Mouse (Mus musculus): Measurements from ENCODE around the gene N4bp2l1.
"Not testable (repeated sequence)": the region's sequence is repeated elsewhere in the genome, so short reads cannot be mapped to it uniquely, and the experiment has no call there.

Gene N4bp2l1

DNA sequence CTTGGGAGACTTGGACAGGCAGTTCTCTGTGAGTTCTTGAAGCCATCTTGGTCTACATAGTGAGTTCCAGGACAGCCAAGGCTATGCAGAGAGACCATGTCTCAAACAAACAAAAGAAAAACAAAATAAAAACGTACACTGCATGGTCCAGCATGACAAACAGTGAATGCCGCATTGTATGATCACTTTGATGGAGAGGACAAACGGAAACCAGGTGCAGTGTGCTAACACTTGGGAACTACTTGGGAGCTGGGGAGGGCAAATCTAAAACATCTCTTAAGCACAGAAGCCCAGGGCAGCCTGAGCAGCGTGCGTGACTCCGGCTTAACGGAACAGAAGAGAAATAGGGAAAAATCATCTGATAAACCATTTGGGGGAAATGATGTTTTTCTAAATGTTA, at the start of gene N4bp2l1:
TSS of gene N4bp2l1 (minus strand) at position 101 of the 400 bp plus-strand sequence.
- no peak for DNase-seq

DNA sequence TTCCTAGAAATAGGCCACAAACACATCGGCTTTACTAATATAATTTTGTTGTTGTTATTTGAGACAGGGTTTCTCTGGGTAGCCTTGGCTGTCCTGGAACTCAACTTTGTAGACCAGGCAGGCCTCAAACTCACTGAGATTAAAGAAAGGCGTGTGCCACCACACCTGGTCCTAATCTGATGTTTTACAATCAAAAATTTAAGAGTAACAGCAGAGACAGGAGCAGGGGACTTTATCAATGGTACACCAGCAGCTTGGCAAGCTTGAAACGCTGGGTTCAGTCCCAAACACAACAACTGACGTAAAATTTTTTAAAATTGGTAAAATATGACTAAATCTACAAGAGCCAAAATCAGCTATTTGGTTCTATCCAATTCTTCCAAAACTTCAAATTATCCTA, 47.9 kb upstream of the N4bp2l1 start:
- DNase-seq = no peak

DNA sequence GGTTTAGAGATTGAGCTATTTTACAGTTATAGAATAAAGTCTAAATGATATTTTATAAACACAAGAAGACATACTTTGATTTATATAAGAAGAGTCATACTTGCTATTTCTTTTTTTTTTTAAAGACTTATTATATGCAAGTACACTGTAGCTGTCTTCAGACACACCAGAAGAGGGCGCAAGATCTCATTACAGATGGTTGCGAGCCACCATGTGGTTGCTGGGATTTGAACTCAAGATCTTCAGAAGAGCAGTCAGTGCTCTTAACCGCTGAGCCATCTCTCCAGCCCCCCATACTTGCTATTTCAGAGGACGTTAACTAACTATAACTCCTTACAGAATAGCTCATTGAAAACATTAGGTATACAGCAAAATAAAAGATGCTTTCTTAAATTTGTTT, 46.4 kb upstream of the N4bp2l1 start:
- DNase-seq = not testable (repeated sequence)

DNA sequence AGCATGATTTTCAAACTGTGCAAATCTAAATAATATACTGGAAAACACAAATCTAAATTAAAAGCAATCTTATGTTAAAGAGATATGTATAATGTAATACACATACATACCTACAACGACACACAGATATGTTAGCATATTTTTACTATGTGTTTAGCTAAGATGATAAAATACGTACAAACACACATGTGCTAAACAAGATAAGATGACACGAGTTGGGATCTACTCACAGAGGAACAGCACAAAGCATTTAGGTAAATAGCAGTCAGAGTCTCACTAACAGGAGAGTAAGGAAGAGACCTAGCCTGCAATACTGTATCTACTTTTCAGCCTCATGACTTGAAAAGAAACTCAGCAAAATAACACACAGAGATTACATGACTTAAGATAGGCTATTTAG, 44.5 kb upstream of the N4bp2l1 start:
- no peak for DNase-seq

DNA sequence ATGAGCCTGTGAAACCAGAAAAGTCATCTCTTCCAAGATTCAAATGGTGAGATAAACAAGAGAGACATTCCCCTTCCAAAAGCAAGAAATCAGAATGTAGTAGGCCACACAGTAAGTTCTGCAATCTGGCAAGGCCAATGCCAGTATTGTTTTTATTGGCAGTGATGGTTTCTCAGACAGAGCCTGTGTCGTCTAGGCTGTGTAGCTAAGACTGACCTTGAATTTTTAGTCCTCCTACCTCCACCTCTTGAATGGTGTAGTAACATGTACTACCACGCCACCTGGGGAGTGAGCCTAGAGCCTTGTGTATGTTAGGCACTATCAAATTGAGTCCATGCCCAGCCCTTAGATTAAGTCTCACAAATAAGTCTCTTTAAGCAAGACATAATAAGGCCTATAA, 32.7 kb upstream of the N4bp2l1 start:
- DNase-seq = no peak

DNA sequence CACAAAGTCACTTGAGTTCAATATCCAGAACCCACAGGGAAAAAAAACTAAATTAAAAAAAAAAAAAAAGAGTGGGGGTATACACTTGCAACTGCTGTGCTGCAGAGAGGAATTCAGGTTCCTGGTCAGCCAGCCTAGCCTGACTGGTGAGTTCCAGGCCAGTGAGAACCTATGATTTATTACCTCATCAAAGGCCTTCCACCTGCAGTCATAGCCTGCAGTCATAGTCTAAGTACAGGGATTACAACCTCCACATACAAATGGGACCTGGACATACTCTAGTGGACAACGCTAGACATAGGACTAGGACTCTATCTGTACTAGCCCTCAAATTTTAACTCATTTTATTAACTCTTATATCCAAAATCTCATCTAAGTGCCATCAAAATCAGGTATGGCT, 32.3 kb upstream of the N4bp2l1 start:
- DNase-seq = no peak

DNA sequence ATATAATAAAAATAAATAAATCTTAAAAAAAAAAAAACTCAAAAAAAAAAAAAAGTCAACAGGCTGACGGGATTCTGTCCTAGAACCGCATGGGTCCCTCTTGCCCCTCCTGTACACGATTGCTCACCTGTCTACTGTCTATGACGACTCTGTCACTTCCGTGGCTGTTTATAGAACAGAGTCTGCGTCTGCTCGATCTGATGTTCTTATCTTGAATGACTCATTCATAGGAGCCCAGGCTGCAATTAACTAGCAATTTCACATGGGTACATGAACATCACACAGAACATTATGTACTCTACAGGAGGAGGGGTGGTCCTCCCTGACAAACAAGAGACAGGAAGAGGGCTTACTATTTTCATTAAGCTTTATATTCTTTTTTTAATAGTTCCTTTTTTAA, 28.5 kb upstream of the N4bp2l1 start:
- no peak for DNase-seq

- DNase-seq = no peak
Observed at GRCm38 (mm10) chr5:150622792-150623191, 25.8 kb upstream of the N4bp2l1 start.

DNA sequence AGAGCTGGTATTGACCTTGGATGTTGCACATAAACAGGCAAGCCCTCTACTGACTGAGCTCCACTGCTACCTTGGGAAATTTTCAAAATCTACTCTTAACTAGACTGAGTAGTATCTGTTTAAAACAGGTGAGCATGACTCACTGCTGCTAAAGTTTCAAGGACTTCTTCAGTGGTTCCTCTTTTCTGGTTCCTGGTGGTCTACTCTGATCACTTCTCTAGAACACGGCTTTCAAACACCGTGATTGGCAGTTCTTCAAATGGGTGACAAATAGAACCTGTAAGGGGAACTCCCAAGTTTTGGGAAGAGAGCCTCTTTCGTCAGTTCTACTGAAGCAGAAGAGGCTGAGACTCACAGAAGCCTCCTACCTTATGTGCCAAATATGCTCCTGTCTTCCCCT, 24.6 kb upstream of the N4bp2l1 start:
- no peak for DNase-seq

GRCm38 (mm10) chr5:150620588-150621135, 23.7 kb upstream of the N4bp2l1 start:
- no peak for DNase-seq

GRCm38 (mm10) chr5:150618599-150619355, 21.8 kb upstream of the N4bp2l1 start:
- DNase-seq = no peak

- no peak for DNase-seq
Observed at GRCm38 (mm10) chr5:150616731-150617130, 19.7 kb upstream of the N4bp2l1 start.

DNA sequence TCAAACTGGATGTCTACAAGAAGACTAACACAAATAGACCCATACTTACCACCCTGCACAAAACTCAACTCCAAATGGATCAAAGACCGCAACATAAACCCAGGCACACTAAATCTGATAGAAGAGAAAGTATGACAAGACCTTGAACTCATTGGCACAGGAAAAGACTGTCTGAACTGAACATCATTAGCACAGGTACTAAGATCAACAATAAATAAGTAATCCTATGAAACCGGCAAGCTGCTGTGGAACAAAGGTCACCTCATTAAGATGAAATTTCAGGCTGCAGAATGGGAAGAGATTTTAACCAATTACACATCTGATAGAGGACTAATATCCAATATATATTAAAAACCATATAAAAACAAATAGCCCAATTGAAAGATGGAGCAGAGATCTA, 19.2 kb upstream of the N4bp2l1 start:
- DNase-seq = no peak

GRCm38 (mm10) chr5:150614054-150614453, 17.1 kb upstream of the N4bp2l1 start:
- no peak for DNase-seq

GRCm38 (mm10) chr5:150611697-150612096, 14.7 kb upstream of the N4bp2l1 start:
- no peak for DNase-seq

GRCm38 (mm10) chr5:150611136-150611535, 14.1 kb upstream of the N4bp2l1 start:
- DNase-seq = no peak

DNA sequence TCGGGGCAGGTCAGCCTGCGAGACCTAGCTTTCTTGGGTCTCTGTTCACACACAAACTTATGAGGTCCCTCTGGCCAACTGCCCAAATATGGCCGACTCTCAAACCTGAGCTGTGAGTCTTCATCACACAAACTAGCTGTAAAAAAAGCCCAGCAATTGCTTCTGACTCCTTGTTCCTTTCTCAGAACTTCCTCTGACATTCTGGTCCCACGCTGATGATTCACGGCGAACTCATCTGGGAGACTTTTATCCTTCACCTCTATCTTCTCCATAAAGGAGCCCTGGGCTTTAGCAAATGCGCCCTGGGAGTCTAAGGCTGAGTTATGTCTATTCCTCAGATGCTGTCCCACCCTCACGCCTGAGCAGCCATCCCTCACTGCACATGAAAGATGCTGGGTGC, 10.6 kb upstream of the N4bp2l1 start:
- DNase-seq = no peak

GRCm38 (mm10) chr5:150606131-150606530, 9.1 kb upstream of the N4bp2l1 start:
- DNase-seq = no peak

DNA sequence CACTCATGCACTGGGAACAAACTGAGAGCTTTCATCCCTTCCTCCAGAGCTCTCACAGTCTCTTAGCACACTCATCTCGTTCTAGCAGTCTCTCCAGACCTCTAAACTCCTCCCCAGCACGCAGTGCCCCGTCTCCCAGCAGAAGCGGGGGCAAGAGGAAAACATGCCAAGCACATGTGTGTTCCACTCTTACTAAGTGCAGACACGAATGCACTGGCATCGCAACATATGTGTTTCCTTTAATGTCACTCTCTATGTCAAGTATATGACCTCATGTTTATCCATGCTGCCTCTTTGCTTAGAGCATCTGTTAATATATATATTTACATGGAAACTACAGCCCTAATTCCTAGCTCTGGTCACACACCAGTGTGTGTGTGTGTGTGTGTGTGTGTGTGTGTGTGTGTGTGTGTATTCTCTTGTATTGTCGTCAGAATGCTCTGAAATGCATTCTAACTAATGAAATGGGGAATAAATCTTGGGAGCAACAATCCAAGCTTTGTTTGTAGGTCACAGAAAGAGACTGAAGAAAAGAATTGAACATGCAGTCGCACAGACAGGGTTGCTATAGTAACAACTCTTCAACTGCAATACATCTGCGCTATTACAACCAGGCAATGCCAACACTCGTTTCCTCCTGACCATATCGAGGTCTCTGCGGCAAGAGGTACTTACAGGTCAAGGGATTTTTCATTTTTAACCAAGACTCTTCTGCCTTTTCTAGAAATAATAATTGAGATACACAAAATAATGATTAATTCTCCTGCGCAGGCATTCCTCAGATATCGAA, 4.6 kb upstream of the N4bp2l1 start:
- no peak for DNase-seq

- peak; percentile 14 for DNase-seq
Observed at GRCm38 (mm10) chr5:150600554-150601440, 3.8 kb upstream of the N4bp2l1 start.

DNA sequence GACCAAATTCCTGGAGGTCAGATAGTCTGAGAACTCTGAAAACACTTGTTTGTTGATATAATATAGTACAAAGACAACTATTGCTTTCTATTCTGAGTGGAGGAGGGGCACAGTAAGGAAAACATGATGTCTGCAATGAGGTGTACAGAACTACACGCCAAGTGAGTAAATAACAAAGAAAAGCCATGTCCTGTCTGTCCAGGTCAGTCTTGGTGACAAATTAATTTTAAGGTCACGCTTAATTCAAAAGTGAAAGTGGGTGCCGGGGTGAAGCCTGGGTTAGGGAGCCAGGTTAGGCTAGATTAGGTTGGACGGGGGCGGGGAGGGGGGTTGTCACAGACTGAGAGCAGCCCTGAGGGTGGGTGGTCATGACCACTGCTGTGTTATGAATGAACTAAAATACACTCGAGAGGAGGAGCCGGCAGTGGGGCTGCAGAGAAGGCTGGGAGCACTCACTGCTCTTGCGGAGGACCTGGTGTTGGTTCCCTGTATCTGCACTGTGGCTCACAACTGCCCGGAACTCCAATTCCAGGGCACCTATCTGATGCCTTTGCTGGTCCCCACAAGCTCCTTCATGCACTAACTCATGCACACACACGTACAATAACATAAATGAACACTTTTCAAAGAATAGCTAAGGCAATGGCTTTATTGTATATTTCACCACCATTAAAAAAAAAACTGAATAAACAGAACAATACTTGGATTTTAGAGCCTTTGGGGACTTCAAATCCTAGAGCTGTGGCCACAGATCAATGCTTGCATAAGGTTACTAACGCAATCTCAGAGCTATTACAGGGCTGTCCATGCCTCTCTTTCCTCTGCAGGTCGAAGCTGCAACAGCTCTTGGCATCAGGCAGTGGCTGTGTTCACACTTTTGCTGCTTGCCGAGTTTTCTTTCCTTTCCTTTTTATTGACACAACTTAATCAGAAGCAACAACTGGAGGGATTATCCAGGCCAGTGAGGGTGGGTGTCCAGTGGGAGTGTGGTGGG, 2.6 kb upstream of the N4bp2l1 start:
- DNase-seq = no peak

Data from right cerebral cortex, postnatal 4 days (tissue).